Mouse (Mus musculus): ENCODE results near the gene Cacna1d. TPM values are rescaled to one million over a fixed set of nuclear protein-coding genes. Genes with fewer than 3 reads are reported as not detected.

Gene Cacna1d
- total RNA-seq, 2 experiments from 2014 or later, result 32.7 to 32.9 TPM

- no peak for DNase-seq (ENCODE audit: low spot score in 2 of 2)
Measured at GRCm38 (mm10) chr14:29996000-29996751, 495.1 kb downstream of the Cacna1d start.

DNA sequence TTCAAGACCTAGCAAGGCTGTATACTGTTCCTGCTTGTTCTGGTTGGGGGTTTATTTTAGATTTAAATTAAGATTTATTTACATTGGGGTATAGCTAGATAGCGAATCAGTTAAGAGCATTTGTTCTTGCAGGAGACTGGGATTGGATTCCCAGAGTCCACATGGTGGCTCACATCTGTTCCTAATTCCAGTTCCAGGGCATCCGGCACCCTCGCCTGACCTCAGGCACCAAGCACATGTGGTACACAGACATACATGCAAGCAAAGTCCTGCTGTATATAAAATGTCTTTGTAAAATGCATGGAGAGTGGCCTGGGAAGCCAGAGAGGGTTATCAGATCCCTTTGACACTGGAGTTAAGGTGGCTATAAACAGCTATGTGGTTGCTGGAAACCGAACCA, 496.3 kb downstream of the Cacna1d start:
- DNase-seq (ENCODE audit: low spot score in 2 of 2), result no peak

Other genes starting within 250 kb of the Cacna1d start
- 10 to 100 TPM; 29.3 to 35.8 TPM for gene Dcp1a, start 11.9 kb downstream of the Cacna1d start, total RNA-seq (2021)
- 100 to 1,000 TPM; 399 to 408 TPM for gene Tkt, start 56.9 kb upstream of the Cacna1d start, total RNA-seq (2021)
- gene Prkcd, start 134.8 kb upstream of the Cacna1d start, total RNA-seq (2021), result 100 to 1,000 TPM; 197 to 224 TPM
- 10 to 100 TPM; 32.8 to 36.3 TPM for gene Rft1, start 162.9 kb upstream of the Cacna1d start, total RNA-seq (2021)
- gene Sfmbt1, start 223.4 kb upstream of the Cacna1d start, total RNA-seq (2021), result 10 to 100 TPM; 29.2 to 30.2 TPM